Mouse (Mus musculus): ENCODE results near the gene Gm20877. TPM values are rescaled to one million over a fixed set of nuclear protein-coding genes. Genes with fewer than 3 reads are reported as not detected.
"Not testable (repeated sequence)": the region's sequence is repeated elsewhere in the genome, so short reads cannot be mapped to it uniquely, and the experiment has no call there.

Gene Gm20877
- not detected in 2 replicates for polyA plus RNA-seq (2015; fragmentation: Nextera tagmentation; extraction: Ambion mirVana)

- not testable (repeated sequence) for H3K4me1 ChIP-seq (replicated peaks); H3K36me3 ChIP-seq; ATAC-seq (replicated peaks; ENCODE audit: insufficient number of reproducible peaks, insufficient read depth, low FRiP score, low read depth); H3K4me3 ChIP-seq; H3K27me3 ChIP-seq; H3K27ac ChIP-seq; H3K9me3 ChIP-seq (replicated peaks); H3K9ac ChIP-seq; H3K4me2 ChIP-seq
- WGBS: no CpG with 5 or more reads among the region's 3 CpGs
These were observed at the start of gene Gm20877 for GRCm38 (mm10) chrY:17093573-17093972. Gene Gm20877 (plus strand): TSS chrY:17093873.
